Mouse (Mus musculus): ENCODE measurements around the gene Cyp2d9. TPM values are rescaled to one million over a fixed set of nuclear protein-coding genes. Genes with fewer than 3 reads are reported as not detected.
"Not testable (repeated sequence)": the region's sequence is repeated elsewhere in the genome, so short reads cannot be mapped to it uniquely, and the experiment has no call there.

The Cyp2d9 gene
- polyA plus RNA-seq (2014; fragmentation: Nextera tagmentation; extraction: Ambion mirVana) = not detected in 2 replicates

GRCm38 (mm10) chr15:82433137-82433536 lies at the start of gene Cyp2d9:
Gene Cyp2d9 (plus strand): TSS chr15:82433437.
- Histone ChIP-seq H3K4me3 (ENCODE audit: control insufficient read depth in 1 of 2, insufficient read depth in 1 of 2, low read depth in 1 of 2, low read length in 2 of 2) (no peak within 1 kb of the TSS), H3K36me3 (ENCODE audit: control insufficient read depth, insufficient read depth, low read length) (no peaks in the 10 kb centered on the region), H3K27ac (replicated peaks in 1 of 2; ENCODE audit: control insufficient read depth in 1 of 2, insufficient read depth in 1 of 2, low read depth in 2 of 2, low read length in 2 of 2) (no peak within 1 kb of the TSS), H3K9me3 (ENCODE audit: control insufficient read depth, low read length) (peaks cover 14% of the 10 kb centered on the region; the same call in 1 of the 2 replicates), H3K27me3 (ENCODE audit: control insufficient read depth, insufficient read depth, low read length) (no peaks in the 10 kb centered on the region), H3K9ac (ENCODE audit: low read length) (no peak within 1 kb of the TSS), H3K4me2 (ENCODE audit: low read length) (no peak within 1 kb of the TSS), H3K4me1 (ENCODE audit: control insufficient read depth in 2 of 2, insufficient read depth in 2 of 2, low read length in 2 of 2) (no peaks in the 10 kb centered on the region)
- no peak for ATAC-seq (ENCODE audit: insufficient number of reproducible peaks, insufficient read depth, low FRiP score, low read depth)

DNA sequence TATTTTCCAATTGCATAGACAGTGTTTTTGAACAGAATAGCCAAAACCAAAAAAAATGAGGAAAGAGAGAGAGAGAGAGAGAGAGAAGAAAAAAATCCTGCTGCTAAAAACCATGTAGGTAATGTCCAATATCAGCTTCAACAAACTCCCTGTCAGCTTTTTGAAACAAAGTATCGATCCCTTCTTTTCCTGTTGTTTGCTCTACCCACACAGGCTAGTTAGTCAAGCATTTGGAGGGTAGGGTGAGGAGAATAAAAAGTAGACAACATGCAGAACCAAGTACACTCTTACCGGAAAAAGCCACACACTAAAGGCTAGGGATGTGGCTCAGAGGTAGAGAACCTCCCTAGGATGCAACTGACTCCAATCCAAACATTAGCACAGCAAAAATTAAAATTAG lies 47.5 kb upstream of the Cyp2d9 start:
- Histone ChIP-seq H3K4me2 (ENCODE audit: low read length) (no peak overlapping the region), H3K27me3 (ENCODE audit: control insufficient read depth, insufficient read depth, low read length) (no peaks in the 10 kb centered on the region), H3K36me3 (ENCODE audit: control insufficient read depth, insufficient read depth, low read length) (no peaks in the 10 kb centered on the region), H3K9me3 (ENCODE audit: control insufficient read depth, low read length) (no peaks in the 10 kb centered on the region), H3K4me3 (ENCODE audit: control insufficient read depth in 1 of 2, insufficient read depth in 1 of 2, low read depth in 1 of 2, low read length in 2 of 2) (no peak overlapping the region), H3K9ac (ENCODE audit: low read length) (no peak overlapping the region), H3K27ac (replicated peaks in 1 of 2; ENCODE audit: control insufficient read depth in 1 of 2, insufficient read depth in 1 of 2, low read depth in 2 of 2, low read length in 2 of 2) (no peak overlapping the region), H3K4me1 (ENCODE audit: control insufficient read depth in 2 of 2, insufficient read depth in 2 of 2, low read length in 2 of 2) (peaks cover 0 to 2% of the 10 kb centered on the region in 2 experiments; a peak in 2 of 4 replicates)
- 86% methylated on average over 2 of the region's 2 CpGs for WGBS
- no peak for ATAC-seq (ENCODE audit: insufficient number of reproducible peaks, insufficient read depth, low FRiP score, low read depth)

DNA sequence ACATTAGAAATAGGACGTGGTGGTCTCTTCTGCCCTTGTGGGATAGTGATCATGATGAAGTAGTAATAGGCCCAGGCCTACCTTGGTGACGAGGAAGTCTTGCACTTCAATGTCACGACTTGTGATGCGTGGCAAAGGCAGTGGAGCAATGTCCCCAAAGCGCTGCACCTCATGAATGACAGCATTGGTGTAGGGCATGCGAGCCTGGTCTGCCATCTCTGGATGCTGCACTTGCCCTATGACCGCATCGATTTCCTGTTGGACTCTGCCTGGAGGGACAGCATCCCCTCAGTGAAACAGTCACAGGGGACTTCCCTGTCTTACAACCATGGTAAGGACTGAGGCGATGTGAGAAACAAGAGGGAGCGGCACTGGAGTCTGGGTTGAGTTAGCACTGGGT lies 43.3 kb upstream of the Cyp2d9 start:
- WGBS = 86% methylated on average over 10 of the region's 10 CpGs
- H3K4me3 ChIP-seq (ENCODE audit: control insufficient read depth in 1 of 2, insufficient read depth in 1 of 2, low read depth in 1 of 2, low read length in 2 of 2); H3K27me3 ChIP-seq (ENCODE audit: control insufficient read depth, insufficient read depth, low read length); H3K27ac ChIP-seq (replicated peaks in 1 of 2; ENCODE audit: control insufficient read depth in 1 of 2, insufficient read depth in 1 of 2, low read depth in 2 of 2, low read length in 2 of 2); H3K36me3 ChIP-seq (ENCODE audit: control insufficient read depth, insufficient read depth, low read length); H3K4me1 ChIP-seq (ENCODE audit: control insufficient read depth in 2 of 2, insufficient read depth in 2 of 2, low read length in 2 of 2); ATAC-seq (ENCODE audit: insufficient number of reproducible peaks, insufficient read depth, low FRiP score, low read depth); H3K4me2 ChIP-seq (ENCODE audit: low read length); H3K9ac ChIP-seq (ENCODE audit: low read length); H3K9me3 ChIP-seq (ENCODE audit: control insufficient read depth, low read length): not testable (repeated sequence)

DNA sequence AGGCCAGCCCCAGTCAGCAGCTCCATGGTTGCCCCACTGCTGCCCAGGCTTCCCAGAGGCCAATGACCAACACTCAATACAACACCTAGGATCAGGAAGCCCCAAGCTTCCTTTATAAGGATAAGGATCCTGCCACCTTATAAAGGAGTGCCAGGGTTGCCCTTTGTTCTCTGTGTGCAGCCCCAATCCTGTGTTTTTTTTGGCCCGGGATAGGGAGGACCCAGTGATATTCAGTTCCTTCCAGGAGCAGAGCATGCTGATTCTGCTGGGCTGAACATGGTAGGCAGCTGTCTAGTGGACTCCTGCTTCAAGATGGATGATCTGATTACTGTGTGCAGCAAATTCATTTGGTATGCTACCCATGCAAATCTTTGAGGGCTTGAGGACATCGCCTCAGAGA lies 39.3 kb upstream of the Cyp2d9 start, which contains the start of gene Cyp2d11:
Gene Cyp2d11 (minus strand): TSS at position 101 of the 400 bp plus-strand sequence.
- H3K9me3 ChIP-seq (ENCODE audit: control insufficient read depth, low read length); H3K4me1 ChIP-seq (ENCODE audit: control insufficient read depth in 2 of 2, insufficient read depth in 2 of 2, low read length in 2 of 2); H3K27me3 ChIP-seq (ENCODE audit: control insufficient read depth, insufficient read depth, low read length); H3K27ac ChIP-seq (replicated peaks in 1 of 2; ENCODE audit: control insufficient read depth in 1 of 2, insufficient read depth in 1 of 2, low read depth in 2 of 2, low read length in 2 of 2); H3K4me3 ChIP-seq (ENCODE audit: control insufficient read depth in 1 of 2, insufficient read depth in 1 of 2, low read depth in 1 of 2, low read length in 2 of 2); H3K9ac ChIP-seq (ENCODE audit: low read length); ATAC-seq (ENCODE audit: insufficient number of reproducible peaks, insufficient read depth, low FRiP score, low read depth); H3K4me2 ChIP-seq (ENCODE audit: low read length); H3K36me3 ChIP-seq (ENCODE audit: control insufficient read depth, insufficient read depth, low read length): not testable (repeated sequence)
- WGBS = 71% methylated on average over 2 of the region's 2 CpGs

- not testable (repeated sequence) for H3K9ac ChIP-seq (ENCODE audit: low read length); ATAC-seq (ENCODE audit: insufficient number of reproducible peaks, insufficient read depth, low FRiP score, low read depth); H3K27me3 ChIP-seq (ENCODE audit: control insufficient read depth, insufficient read depth, low read length); H3K4me3 ChIP-seq (ENCODE audit: control insufficient read depth in 1 of 2, insufficient read depth in 1 of 2, low read depth in 1 of 2, low read length in 2 of 2); H3K4me2 ChIP-seq (ENCODE audit: low read length); H3K9me3 ChIP-seq (ENCODE audit: control insufficient read depth, low read length); H3K4me1 ChIP-seq (ENCODE audit: control insufficient read depth in 2 of 2, insufficient read depth in 2 of 2, low read length in 2 of 2); H3K36me3 ChIP-seq (ENCODE audit: control insufficient read depth, insufficient read depth, low read length); H3K27ac ChIP-seq (replicated peaks in 1 of 2; ENCODE audit: control insufficient read depth in 1 of 2, insufficient read depth in 1 of 2, low read depth in 2 of 2, low read length in 2 of 2)
- WGBS = 74% methylated on average over 3 of the region's 3 CpGs
These were observed 37.3 kb upstream of the Cyp2d9 start for GRCm38 (mm10) chr15:82395955-82396354.

DNA sequence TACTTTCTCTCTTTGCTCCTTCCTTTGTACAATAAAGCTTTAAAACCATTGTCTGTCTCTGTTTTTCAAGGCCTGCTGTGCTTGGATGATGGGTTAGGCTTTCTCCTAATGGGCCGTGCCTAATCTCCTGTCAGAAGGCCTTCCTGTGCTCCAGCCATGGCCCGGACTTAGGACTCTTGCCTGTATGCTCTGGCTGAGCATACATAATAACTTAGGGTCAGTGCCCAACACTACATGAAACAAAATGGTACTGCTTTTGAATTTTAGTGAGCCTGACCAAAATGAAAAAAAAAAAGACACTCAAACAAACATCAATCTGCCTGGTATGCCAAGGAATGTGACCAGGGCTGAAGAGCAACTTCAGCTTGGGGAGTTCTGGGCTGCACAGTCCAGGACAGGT lies 31.7 kb upstream of the Cyp2d9 start:
- no peak for ATAC-seq (ENCODE audit: insufficient number of reproducible peaks, insufficient read depth, low FRiP score, low read depth)
- no peak overlapping the region for H3K4me3 ChIP-seq (ENCODE audit: control insufficient read depth in 1 of 2, insufficient read depth in 1 of 2, low read depth in 1 of 2, low read length in 2 of 2)
- no peak overlapping the region for H3K27ac ChIP-seq (replicated peaks in 1 of 2; ENCODE audit: control insufficient read depth in 1 of 2, insufficient read depth in 1 of 2, low read depth in 2 of 2, low read length in 2 of 2)
- no peaks in the 10 kb centered on the region for H3K27me3 ChIP-seq (ENCODE audit: control insufficient read depth, insufficient read depth, low read length)
- 70% methylated on average over 2 of the region's 2 CpGs for WGBS
- no peaks in the 10 kb centered on the region for H3K4me1 ChIP-seq (ENCODE audit: control insufficient read depth in 2 of 2, insufficient read depth in 2 of 2, low read length in 2 of 2)
- H3K9me3 ChIP-seq (ENCODE audit: control insufficient read depth, low read length) = no peaks in the 10 kb centered on the region
- H3K36me3 ChIP-seq (ENCODE audit: control insufficient read depth, insufficient read depth, low read length) = no peaks in the 10 kb centered on the region
- no peak overlapping the region for H3K4me2 ChIP-seq (ENCODE audit: low read length)
- no peak overlapping the region for H3K9ac ChIP-seq (ENCODE audit: low read length)

GRCm38 (mm10) chr15:82402106-82402505 lies 31.1 kb upstream of the Cyp2d9 start:
- Histone ChIP-seq H3K4me2 (ENCODE audit: low read length) (no peak overlapping the region), H3K36me3 (ENCODE audit: control insufficient read depth, insufficient read depth, low read length) (no peaks in the 10 kb centered on the region), H3K9ac (ENCODE audit: low read length) (no peak overlapping the region), H3K27ac (replicated peaks in 1 of 2; ENCODE audit: control insufficient read depth in 1 of 2, insufficient read depth in 1 of 2, low read depth in 2 of 2, low read length in 2 of 2) (no peak overlapping the region), H3K4me3 (ENCODE audit: control insufficient read depth in 1 of 2, insufficient read depth in 1 of 2, low read depth in 1 of 2, low read length in 2 of 2) (no peak overlapping the region), H3K4me1 (ENCODE audit: control insufficient read depth in 2 of 2, insufficient read depth in 2 of 2, low read length in 2 of 2) (no peaks in the 10 kb centered on the region), H3K9me3 (ENCODE audit: control insufficient read depth, low read length) (no peaks in the 10 kb centered on the region), H3K27me3 (ENCODE audit: control insufficient read depth, insufficient read depth, low read length) (no peaks in the 10 kb centered on the region)
- no peak for ATAC-seq (ENCODE audit: insufficient number of reproducible peaks, insufficient read depth, low FRiP score, low read depth)

DNA sequence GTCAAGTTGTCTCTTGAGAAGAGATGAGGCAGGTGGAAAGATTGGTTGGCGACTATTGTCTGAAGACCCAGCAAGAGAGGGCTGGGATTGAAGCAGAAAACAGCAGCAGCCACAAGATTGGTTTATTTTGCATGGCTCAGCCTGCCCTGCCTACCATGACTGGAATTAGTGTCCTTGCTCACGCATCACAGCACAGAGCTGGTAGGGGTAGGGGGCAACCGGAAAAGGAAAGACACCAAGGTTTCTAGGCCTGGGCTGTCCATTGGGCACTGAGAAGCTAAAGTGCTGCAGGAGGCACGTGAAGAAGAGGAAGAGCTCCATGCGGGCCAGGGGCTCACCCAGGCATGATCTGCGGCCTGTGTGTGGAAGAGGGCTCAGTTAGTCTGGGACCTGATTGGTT lies 30.5 kb upstream of the Cyp2d9 start:
- H3K4me3 ChIP-seq (ENCODE audit: control insufficient read depth in 1 of 2, insufficient read depth in 1 of 2, low read depth in 1 of 2, low read length in 2 of 2) = no peak overlapping the region
- no peaks in the 10 kb centered on the region for H3K36me3 ChIP-seq (ENCODE audit: control insufficient read depth, insufficient read depth, low read length)
- no peaks in the 10 kb centered on the region for H3K4me1 ChIP-seq (ENCODE audit: control insufficient read depth in 2 of 2, insufficient read depth in 2 of 2, low read length in 2 of 2)
- no peaks in the 10 kb centered on the region for H3K9me3 ChIP-seq (ENCODE audit: control insufficient read depth, low read length)
- no peak overlapping the region for H3K27ac ChIP-seq (replicated peaks in 1 of 2; ENCODE audit: control insufficient read depth in 1 of 2, insufficient read depth in 1 of 2, low read depth in 2 of 2, low read length in 2 of 2)
- no peaks in the 10 kb centered on the region for H3K27me3 ChIP-seq (ENCODE audit: control insufficient read depth, insufficient read depth, low read length)
- no peak overlapping the region for H3K4me2 ChIP-seq (ENCODE audit: low read length)
- no peak overlapping the region for H3K9ac ChIP-seq (ENCODE audit: low read length)
- WGBS = 74% methylated on average over 6 of the region's 6 CpGs
- no peak for ATAC-seq (ENCODE audit: insufficient number of reproducible peaks, insufficient read depth, low FRiP score, low read depth)

All from heart, embryonic 14.5 days (tissue).